Mouse (Mus musculus): ENCODE measurements around the gene Tor3a. TPM values are rescaled to one million over a fixed set of nuclear protein-coding genes. Genes with fewer than 3 reads are reported as not detected.

Gene Tor3a
- total RNA-seq, 2 experiments from 2014 or later: 2.3 to 7.4 TPM

DNA sequence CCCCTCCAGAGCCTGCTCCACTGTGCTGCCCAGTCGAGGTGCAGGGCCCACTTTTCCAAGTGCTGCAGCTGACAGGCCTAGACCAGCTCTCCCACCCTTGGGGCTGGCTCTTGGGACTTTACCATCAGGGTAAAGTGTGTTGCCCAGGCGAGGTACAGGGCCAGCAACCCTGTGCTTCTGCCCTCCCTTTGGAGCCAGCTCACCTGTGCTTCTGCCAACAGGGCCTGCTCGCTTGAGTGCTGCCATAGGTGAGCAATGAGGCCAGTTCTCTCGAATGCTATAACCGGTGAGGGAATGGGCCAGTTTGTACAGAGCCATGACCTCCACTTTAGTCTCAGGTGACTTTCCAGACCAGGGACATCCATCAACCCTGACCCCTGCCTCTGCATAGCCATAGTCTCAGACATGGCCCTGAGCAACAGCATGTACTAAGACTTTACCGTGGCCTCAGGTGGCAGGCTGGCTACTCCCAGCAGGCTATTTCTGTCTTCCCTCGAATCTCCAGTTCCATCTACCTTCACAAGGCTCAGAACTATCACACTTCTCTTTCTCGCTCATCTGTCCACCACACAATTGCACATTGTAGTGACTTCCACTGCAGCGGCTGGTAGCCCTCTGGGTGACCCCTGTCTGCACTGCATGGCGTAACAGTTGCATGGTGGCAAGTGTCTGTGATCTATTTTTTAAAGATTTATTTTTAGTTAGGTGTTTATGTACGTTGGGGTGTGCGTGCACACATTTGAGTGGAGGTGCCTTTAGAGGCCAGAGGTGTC, 68.9 kb downstream of the Tor3a start:
- ATAC-seq (replicated peaks; ENCODE audit: low FRiP score, low TSS enrichment, poor library complexity, severe bottlenecking): no peak

Other genes starting within 250 kb of the Tor3a start
- 0.22 and 9.6 TPM in 2 replicates for gene Soat1, start 200.0 kb downstream of the Tor3a start, total RNA-seq (2014; fragmentation: Nextera tagmentation)
- gene Soat1, start 200.0 kb downstream of the Tor3a start, total RNA-seq (2017): 1.4 and 6.0 TPM in 2 replicates
- gene Gm10031, start 150.3 kb downstream of the Tor3a start, total RNA-seq (2014; fragmentation: Nextera tagmentation): 3.8 and 7.9 TPM in 2 replicates
- gene Gm10031, start 150.3 kb downstream of the Tor3a start, total RNA-seq (2017): 17.0 and 19.5 TPM in 2 replicates
- gene Abl2, start 115.6 kb downstream of the Tor3a start, total RNA-seq (2014; fragmentation: Nextera tagmentation): 14.2 and 14.6 TPM in 2 replicates
- 15.2 and 18.5 TPM in 2 replicates for gene Abl2, start 115.6 kb downstream of the Tor3a start, total RNA-seq (2017)
- gene Fam20b, start 44.7 kb upstream of the Tor3a start, total RNA-seq (2014; fragmentation: Nextera tagmentation): 24.9 and 35.7 TPM in 2 replicates
- 41.1 and 46.9 TPM in 2 replicates for gene Fam20b, start 44.7 kb upstream of the Tor3a start, total RNA-seq (2017)
- not detected in 2 replicates for gene Angptl1, start 164.2 kb upstream of the Tor3a start, total RNA-seq (2014; fragmentation: Nextera tagmentation)
- gene Angptl1, start 164.2 kb upstream of the Tor3a start, total RNA-seq (2017): not detected in 2 replicates

All from megakaryocyte-erythroid progenitor cell, adult 5-6 weeks (primary cell).